Mouse (Mus musculus): ENCODE data around the gene Gm10358. TPM values are rescaled to one million over a fixed set of nuclear protein-coding genes. Genes with fewer than 3 reads are reported as not detected.

The Gm10358 gene
- total RNA-seq (2023), result not detected

GRCm38 (mm10) chr8:75406489-75406888 lies at the start of gene Gm10358:
Gm10358 (minus strand) TSS chr8:75406589.

GRCm38 (mm10) chr8:75448394-75448793 lies 42.0 kb upstream of the Gm10358 start, which contains the start of gene Iqcm:
Iqcm (plus strand) TSS chr8:75448694.

Other genes with a start within 250 kb of the Gm10358 start
- under 1 TPM in 1 of 2 experiments, not detected in 1; 0.62 TPM for gene Rasd2, start 192.6 kb downstream of the Gm10358 start, total RNA-seq (2023)
- gene Iqcm, start 42.1 kb upstream of the Gm10358 start, total RNA-seq (2023), result not detected